12 mouse cellular contexts compared by ENCODE assay signal in genomic region chr10:109283348-109283747, GRCm38 (mm10).
DNase-seq lines count a peak whose midpoint lies in the region.
"Had no signal": no experiment of that assay in that cellular context is flagged by ENCODE, and none has a peak within 500 bp of the region (broad histone marks: within the 10 kb centered on the region; RNA-seq: fewer than 3 reads in every experiment).

No protein-coding gene starts in this region.

- DNase-seq in layer of hippocampus, adult 11-12 months (ENCODE audit: low spot score), result peak; percentile 11
- no peak for DNase-seq in layer of hippocampus, postnatal 25 days (ENCODE audit: extremely low spot score in 1 of 2, low spot score in 1 of 2)
- DNase-seq in right cerebral cortex, adult 18-20 months, result peak; percentile 4
- no peak for DNase-seq in right cerebral cortex, postnatal 14 days
- DNase-seq in layer of hippocampus, postnatal 10 days (ENCODE audit: low spot score in 2 of 2), result peak; percentile 2 to 11
- peak; percentile 48 for DNase-seq in telencephalon, adult 2 months (ENCODE audit: low read depth, low spot score)
- no peak for DNase-seq in embryo, embryonic 10 days (ENCODE audit: low spot score)
- DNase-seq in ovary, adult 18-20 months (ENCODE audit: low spot score), result no peak
- DNase-seq: adrenal gland, postnatal 10 days; kidney, adult 2 months; kidney, postnatal 4 days; liver, postnatal 0 days had no signal

Comparison
In these comparisons a context has a peak if more than half of its experiments do, and no peak if none do; other contexts are left out.
1. DNase-seq: peak in layer of hippocampus, adult 11-12 months (single experiment), right cerebral cortex, adult 18-20 months (single experiment), layer of hippocampus, postnatal 10 days (2 of 2) and telencephalon, adult 2 months (single experiment); none in layer of hippocampus, postnatal 25 days (0 of 2), right cerebral cortex, postnatal 14 days (single experiment), embryo, embryonic 10 days (single experiment) and ovary, adult 18-20 months (single experiment).